Mouse (Mus musculus) gonadal fat pad, adult 2 months (tissue): Measurements from ENCODE around the gene Arpc5. TPM values are rescaled to one million over a fixed set of nuclear protein-coding genes. Genes with fewer than 3 reads are reported as not detected.

Experiments
- DNase-seq: peaks from one replicate; pipeline ENCODE4 v3.0.0-alpha.2; 2012; ENCODE audit warnings: low read depth
- polyA plus RNA-seq: library from polyadenylated mRNA; depleted of rRNA; stranded (reverse); fragments of >200 nt; gene quantifications from 2 replicates; pipeline ENCODE4 v1.2.3, GENCODE M21; 2012; rRNA removed

The Arpc5 gene
- polyA plus RNA-seq, 1 experiment: 83.3 TPM

DNA sequence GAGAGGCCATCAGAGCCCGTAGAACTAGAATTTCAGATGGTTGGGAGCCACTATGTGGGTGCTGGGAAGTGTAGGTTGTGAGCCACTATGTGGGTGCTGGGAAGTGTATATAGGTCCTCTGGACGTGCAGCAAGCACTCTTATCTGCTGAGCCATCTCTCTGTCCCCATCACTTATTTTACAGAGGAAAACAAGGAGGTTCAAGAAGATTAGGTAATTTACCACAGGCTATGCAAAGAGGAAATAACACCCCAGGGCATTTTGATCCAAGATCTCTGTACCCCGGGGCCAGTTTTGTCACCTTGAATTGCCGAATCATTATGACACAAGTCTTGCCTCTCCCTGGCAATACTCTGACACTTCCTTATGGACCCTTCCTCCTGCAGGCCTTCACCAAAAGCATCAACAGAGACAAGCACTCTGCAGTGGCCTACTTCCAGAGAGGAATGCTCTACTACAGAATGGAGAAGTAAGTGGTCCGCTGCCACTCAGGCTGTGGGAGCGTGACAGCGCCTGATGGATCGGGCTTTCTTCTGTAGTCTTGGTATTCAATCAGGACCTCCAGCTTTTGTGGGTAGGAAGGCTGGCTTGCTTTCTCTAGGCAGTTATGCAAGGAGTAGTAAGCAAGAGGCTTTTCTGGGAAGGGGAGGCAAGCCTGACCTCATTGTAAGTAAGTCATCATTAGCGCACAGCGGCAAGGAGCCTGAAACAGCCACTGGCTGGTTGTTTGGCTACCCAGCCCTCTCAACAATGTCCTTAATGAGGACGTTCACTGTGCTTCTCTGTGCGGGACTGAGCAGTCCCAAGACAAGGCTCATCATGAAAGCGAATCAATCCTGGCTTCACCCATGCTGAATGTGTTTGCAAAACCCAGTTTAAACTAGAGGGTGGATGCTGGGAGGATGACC is 44.4 kb downstream of the Arpc5 start:
- no peak for DNase-seq

DNA sequence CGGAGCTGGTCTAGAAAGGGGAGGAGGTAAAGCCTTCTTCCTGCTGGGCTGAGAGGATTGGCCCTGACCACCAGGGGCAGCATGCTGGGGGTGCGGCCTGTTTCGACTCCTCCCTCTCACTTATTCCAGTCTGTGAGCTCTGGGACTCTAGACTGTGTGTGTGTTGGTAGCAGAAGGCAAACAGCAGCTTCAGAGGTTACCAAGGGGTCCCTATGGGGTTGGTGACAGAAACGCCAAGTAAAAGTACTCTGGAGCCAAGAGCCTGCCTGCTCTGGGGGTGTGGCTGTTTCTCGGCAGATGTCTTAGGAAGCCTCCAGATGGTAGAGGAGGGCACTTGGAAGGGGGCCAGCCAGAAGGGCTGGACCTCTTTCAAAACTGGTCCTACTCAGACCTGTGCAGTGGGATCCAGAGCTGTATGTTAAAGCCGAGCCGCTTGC is 48.9 kb downstream of the Arpc5 start:
- no peak for DNase-seq

DNA sequence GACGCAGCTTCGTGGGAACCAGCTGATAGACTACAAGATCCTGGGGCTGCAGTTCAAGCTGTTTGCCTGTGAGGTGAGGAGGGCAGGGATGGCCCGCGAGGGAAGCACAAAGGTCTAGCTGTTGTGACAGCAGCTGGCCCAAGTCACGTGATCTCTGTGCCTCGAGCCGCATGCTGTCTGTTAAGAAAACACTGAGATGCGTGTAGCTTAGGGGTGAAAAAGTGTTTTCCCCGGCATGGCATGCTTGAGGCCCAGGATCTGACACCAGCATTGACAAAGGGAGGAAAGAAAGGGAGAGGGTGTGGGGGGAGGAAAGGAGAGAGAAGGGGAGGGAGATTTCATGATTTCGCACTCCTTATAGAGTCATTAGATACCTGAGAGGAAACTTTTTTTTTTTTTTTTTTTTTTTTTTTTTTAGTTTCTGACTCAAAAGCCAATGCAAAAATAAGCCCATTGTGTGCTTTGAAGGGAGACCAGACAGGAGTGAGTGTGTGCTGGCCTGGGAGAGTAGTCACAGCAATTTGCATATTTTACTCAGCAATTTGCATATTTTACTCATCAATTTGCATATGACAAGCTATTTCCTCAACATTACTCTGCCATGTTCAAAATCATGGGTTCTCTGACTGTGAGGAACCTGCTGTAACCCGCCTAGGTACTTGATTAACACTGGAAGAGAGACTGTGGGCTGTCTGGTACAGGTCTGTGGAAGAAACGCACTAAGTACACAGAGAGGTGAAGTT is 50.9 kb downstream of the Arpc5 start:
- DNase-seq: no peak

DNA sequence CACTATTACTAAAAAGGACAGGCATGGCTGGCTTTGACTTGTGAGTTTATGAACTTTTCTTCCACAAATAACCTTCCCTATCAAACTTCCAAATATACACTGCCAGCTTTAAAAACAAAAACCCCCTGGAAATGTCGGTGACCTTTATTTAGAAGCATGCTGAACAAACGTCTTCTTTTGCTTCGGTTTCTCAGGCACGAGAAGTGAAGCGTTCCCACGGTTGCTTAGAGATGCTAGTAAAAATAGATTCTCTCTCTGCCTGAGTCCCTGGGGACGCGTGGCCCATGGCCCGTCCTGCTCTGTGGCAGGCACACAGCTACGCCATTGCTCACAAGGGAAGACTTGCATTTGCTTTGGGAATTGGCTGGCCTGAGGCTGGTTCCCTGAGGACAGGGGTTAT is 51.5 kb downstream of the Arpc5 start:
- DNase-seq: no peak

DNA sequence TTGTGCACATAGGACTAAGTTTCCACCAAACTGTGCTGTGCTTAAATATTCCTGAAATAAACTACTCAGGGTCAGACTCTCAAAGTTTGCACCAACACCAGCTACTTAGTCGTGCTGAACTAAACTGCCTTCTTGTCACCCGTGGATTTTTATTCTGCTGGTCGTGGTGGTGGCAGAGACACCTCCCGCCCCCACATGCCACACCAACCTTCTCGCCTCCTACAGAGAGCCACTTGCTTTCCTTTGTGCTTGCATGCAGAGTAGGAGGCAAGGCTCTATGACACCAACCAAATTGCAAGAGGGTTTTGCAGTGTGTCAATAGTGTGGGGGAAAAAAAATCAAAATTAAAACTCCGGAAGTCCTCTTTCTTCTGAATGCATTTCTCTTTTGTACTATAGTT is 53.2 kb downstream of the Arpc5 start:
- DNase-seq: no peak

DNA sequence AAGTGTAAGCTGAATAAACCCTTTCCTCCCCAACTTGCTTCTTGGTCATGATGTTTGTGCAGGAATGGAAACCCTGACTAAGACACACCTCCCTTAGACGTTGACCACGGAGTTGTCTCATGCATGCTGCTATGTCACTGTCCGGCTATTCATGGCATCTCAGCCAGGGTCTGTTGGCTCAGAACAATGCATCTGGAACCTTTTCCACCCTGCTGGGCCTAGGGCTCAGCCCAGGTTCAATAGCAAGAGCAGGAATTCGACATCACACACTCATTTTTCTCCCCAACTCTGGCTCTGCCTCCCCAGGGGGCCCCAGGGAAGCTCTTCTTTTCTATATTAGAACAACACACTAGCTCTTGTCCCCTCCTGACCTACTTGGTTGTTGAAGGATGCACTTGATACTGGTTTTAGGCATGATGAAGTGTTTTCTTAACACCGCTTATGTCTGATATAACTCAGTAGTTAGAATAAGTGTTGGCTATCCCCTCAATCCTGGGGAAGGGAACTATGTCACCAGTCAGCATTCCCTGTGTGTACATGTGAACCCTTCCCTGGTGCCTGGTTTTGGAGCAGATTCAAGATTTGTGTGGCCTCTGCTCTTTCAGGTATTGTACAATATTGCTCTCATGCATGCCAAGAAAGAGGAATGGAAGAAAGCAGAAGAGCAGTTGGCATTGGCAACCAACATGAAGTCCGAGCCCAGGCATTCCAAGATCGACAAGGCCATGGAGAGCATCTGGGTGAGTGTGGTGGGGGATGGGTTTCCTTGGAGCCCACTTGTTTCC is 54.8 kb downstream of the Arpc5 start:
- no peak for DNase-seq

DNA sequence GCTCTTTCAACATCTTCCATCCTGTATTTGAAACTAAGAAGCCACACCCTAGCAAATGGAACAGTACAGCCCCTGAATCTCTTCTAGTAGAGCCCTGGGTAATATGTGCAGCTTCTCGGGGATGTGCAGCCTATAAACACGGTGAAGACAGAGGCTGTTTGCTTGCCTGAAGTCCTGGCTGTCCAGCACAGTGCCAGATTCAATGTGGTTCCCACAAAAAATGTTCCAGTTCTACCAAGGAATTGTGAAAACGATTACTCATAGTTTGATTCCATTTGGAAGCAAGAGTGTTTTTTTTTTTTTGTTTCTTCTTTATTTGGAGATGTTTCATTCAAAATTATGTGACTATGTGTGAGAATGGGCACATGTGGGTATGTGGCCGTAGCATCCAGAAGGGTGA is 55.4 kb downstream of the Arpc5 start:
- no peak for DNase-seq

DNA sequence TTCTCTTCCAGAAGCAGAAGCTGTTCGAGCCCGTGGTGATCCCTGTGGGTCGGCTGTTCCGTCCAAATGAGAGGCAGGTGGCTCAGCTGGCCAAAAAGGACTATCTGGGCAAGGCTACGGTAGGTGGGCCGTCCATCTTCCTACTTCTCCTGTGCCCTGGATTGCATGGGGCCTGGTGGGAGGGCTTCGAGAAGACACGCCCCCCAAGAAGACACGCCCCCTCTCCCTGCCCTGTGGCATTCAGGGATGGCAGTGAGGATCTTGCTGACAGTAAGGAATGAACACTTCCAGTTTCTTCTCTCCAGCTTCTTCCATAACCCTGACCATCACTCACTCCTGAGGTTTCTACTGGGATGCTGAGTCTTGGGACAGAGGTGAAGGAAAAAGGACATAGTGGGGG is 57.9 kb downstream of the Arpc5 start:
- DNase-seq: no peak

Other genes with a start within 250 kb of the Arpc5 start
- gene Apobec4, start 16.0 kb upstream of the Arpc5 start, polyA plus RNA-seq: not detected in 2 replicates
- 18.1 and 21.5 TPM in 2 replicates for gene Rgl1, start 191 bp upstream of the Arpc5 start, polyA plus RNA-seq
- gene Ncf2, start 33.7 kb downstream of the Arpc5 start, polyA plus RNA-seq: 65.7 and 76.4 TPM in 2 replicates
- 33.9 and 39.9 TPM in 2 replicates for gene Smg7, start 136.1 kb downstream of the Arpc5 start, polyA plus RNA-seq
- 1.1 and 1.2 TPM in 2 replicates for gene Nmnat2, start 188.5 kb downstream of the Arpc5 start, polyA plus RNA-seq